Mouse (Mus musculus): ENCODE measurements around the gene Usp3. TPM values are rescaled to one million over a fixed set of nuclear protein-coding genes. Genes with fewer than 3 reads are reported as not detected.

The Usp3 gene
- polyA plus RNA-seq, 1 experiment from 2014 or later, result 63.4 TPM

DNA sequence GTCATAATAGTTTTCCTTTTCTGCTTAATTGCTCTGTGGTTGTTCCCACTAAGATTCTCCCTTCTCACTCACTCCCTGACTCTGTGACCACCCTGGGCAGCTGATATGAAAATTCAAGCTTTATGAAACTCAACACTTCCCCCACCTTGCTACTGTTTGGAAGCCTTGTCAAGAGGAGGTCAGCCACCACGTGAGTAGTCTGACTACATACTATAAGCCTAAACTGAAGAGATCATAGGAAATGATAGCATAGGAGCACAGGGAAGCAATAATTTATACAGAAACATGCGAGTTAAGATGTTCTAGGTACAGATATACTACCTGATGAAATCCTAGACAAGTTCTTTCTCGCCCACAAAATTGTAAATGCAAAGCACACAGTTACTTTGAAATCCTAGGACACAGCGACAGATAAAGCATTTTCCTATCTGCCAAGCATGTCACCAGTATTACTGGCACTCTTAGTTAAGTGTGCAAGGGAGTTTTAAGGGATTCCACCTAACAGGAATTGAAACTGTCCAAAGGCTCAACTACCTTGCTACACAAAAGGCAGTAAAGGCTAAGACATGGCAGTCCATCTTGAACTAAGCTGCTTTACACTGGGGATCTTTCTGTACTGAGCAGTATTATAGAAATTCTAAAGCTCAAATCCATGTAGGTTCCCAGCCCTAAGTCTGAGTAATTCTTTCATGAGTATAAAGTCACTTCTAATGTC lies 20.8 kb downstream of the Usp3 start:
- no peaks in the 10 kb centered on the region for H3K36me3 ChIP-seq (ENCODE audit: insufficient read depth, low read length)
- no peaks in the 10 kb centered on the region for H3K4me1 ChIP-seq (replicated peaks; ENCODE audit: insufficient read depth, low read length)
- no peaks in the 10 kb centered on the region for H3K9me3 ChIP-seq (replicated peaks; ENCODE audit: low read length)
- no peak for TF ChIP-seq CTCF (IDR thresholded peaks at IDR 0.05; ENCODE audit: low read depth)
- H3K9ac ChIP-seq (ENCODE audit: low read depth, low read length), result no peak overlapping the region
- H3K27me3 ChIP-seq (ENCODE audit: insufficient read depth, low read length), result no peaks in the 10 kb centered on the region
- WGBS, result 57% methylated on average over 4 of the region's 4 CpGs
- no peak for ATAC-seq (replicated peaks; ENCODE audit: low FRiP score, low read depth)
- H3K4me3 ChIP-seq (replicated peaks; ENCODE audit: low read depth, low read length), result no peak overlapping the region
- no peak overlapping the region for H3K27ac ChIP-seq
- H3K4me2 ChIP-seq (ENCODE audit: low read length), result no peak overlapping the region
- DNase-seq (ENCODE audit: low spot score), result no peak

DNA sequence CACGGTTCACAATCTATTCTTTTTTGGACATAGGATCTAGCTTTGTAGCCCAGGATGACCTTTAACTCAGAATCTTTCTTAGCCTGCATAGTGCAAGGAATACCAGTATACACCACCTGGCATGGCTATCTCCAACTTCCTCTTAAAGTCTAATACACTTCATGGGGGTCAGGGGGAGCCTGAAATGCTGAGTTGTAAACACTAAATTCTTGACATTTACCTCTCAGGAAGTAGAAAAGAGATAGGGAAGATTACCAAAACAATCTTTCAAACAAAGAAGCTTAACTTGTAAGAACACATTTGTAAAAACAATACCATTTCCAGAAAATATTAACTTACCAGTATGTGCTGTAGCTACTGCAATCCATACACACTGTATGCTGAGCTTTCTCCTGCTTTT lies 30.7 kb downstream of the Usp3 start:
- Histone ChIP-seq H3K4me1 (replicated peaks; ENCODE audit: insufficient read depth, low read length) (peaks cover 3% of the 10 kb centered on the region; the same call in 1 of the 2 replicates), H3K36me3 (ENCODE audit: insufficient read depth, low read length) (no peaks in the 10 kb centered on the region), H3K9me3 (replicated peaks; ENCODE audit: low read length) (no peaks in the 10 kb centered on the region), H3K4me3 (replicated peaks; ENCODE audit: low read depth, low read length) (no peak overlapping the region), H3K27ac (no peak overlapping the region), H3K4me2 (ENCODE audit: low read length) (no peak overlapping the region), H3K27me3 (ENCODE audit: insufficient read depth, low read length) (no peaks in the 10 kb centered on the region), H3K9ac (ENCODE audit: low read depth, low read length) (no peak overlapping the region)
- WGBS, result 73% methylated on average over 1 of the region's 1 CpGs
- ATAC-seq (replicated peaks; ENCODE audit: low FRiP score, low read depth) (no peak), DNase-seq (ENCODE audit: low spot score) (no peak)
- TF ChIP-seq CTCF (IDR thresholded peaks at IDR 0.05; ENCODE audit: low read depth), result no peak

- no peak for ATAC-seq (replicated peaks; ENCODE audit: low FRiP score, low read depth)
- Histone ChIP-seq H3K4me2 (ENCODE audit: low read length) (no peak overlapping the region), H3K27ac (no peak overlapping the region), H3K4me1 (replicated peaks; ENCODE audit: insufficient read depth, low read length) (peaks cover 3% of the 10 kb centered on the region; the same call in 1 of the 2 replicates), H3K27me3 (ENCODE audit: insufficient read depth, low read length) (no peaks in the 10 kb centered on the region), H3K9ac (ENCODE audit: low read depth, low read length) (no peak overlapping the region), H3K36me3 (ENCODE audit: insufficient read depth, low read length) (no peaks in the 10 kb centered on the region), H3K4me3 (replicated peaks; ENCODE audit: low read depth, low read length) (no peak overlapping the region), H3K9me3 (replicated peaks; ENCODE audit: low read length) (no peaks in the 10 kb centered on the region)
- WGBS, result 74% methylated on average over 2 of the region's 2 CpGs
- TF ChIP-seq CTCF (IDR thresholded peaks at IDR 0.05; ENCODE audit: low read depth), result no peak
- no peak for DNase-seq (ENCODE audit: low spot score)
These were observed 31.4 kb downstream of the Usp3 start for GRCm38 (mm10) chr9:66561496-66561895.

DNA sequence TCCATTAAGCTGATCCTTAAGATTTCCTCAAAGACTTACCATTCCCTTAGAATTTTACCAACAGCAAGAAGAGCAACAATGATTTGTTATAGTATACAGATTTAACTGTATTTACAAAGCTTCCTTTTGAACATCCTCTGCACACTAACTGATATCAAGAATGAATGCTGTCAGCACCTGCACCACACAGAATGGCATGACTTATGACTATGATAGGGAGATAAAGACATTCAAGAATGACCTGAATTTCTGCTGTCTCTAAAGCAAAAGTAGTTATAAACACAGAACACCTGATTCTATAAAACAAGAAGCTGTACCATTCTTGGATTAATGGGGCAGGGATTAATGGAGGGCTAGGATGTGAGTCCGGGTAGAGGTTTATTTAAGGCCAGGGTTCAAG lies 32.2 kb downstream of the Usp3 start:
- Histone ChIP-seq H3K9me3 (replicated peaks; ENCODE audit: low read length) (no peaks in the 10 kb centered on the region), H3K4me1 (replicated peaks; ENCODE audit: insufficient read depth, low read length) (peaks cover 3% of the 10 kb centered on the region; the same call in 1 of the 2 replicates), H3K4me3 (replicated peaks; ENCODE audit: low read depth, low read length) (no peak overlapping the region), H3K36me3 (ENCODE audit: insufficient read depth, low read length) (no peaks in the 10 kb centered on the region), H3K27ac (no peak overlapping the region), H3K4me2 (ENCODE audit: low read length) (no peak overlapping the region), H3K9ac (ENCODE audit: low read depth, low read length) (no peak overlapping the region), H3K27me3 (ENCODE audit: insufficient read depth, low read length) (no peaks in the 10 kb centered on the region)
- DNase-seq (ENCODE audit: low spot score) (no peak), ATAC-seq (replicated peaks; ENCODE audit: low FRiP score, low read depth) (no peak)
- TF ChIP-seq CTCF (IDR thresholded peaks at IDR 0.05; ENCODE audit: low read depth), result no peak
- WGBS, result 27% methylated on average over 1 of the region's 1 CpGs

DNA sequence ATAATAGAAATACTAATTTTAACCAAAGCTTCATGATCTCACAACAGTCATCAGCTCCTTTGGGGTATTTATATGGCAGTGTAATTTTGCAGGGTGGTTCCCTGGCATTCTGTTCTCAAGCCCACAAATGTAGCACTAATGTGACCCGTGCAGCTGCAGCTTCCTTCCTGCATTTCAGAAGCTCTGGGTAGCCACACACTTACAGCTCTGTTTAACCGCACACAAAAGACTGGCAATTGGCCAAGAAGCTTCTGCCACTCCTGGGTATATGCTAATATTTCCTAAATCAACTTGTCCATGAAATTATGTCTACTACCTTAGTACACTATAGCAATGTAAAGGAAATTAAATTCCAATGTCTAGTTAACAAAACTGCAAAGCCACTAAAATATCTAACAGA lies 32.6 kb downstream of the Usp3 start:
- Histone ChIP-seq H3K27ac (no peak overlapping the region), H3K9me3 (replicated peaks; ENCODE audit: low read length) (no peaks in the 10 kb centered on the region), H3K4me2 (ENCODE audit: low read length) (no peak overlapping the region), H3K4me3 (replicated peaks; ENCODE audit: low read depth, low read length) (no peak overlapping the region), H3K4me1 (replicated peaks; ENCODE audit: insufficient read depth, low read length) (peaks cover 3% of the 10 kb centered on the region; the same call in 1 of the 2 replicates), H3K9ac (ENCODE audit: low read depth, low read length) (no peak overlapping the region), H3K27me3 (ENCODE audit: insufficient read depth, low read length) (no peaks in the 10 kb centered on the region), H3K36me3 (ENCODE audit: insufficient read depth, low read length) (no peaks in the 10 kb centered on the region)
- TF ChIP-seq CTCF (IDR thresholded peaks at IDR 0.05; ENCODE audit: low read depth), result no peak
- ATAC-seq (replicated peaks; ENCODE audit: low FRiP score, low read depth), result no peak
- DNase-seq (ENCODE audit: low spot score), result peak; percentile 50
- WGBS, result 31% methylated on average over 2 of the region's 2 CpGs

DNA sequence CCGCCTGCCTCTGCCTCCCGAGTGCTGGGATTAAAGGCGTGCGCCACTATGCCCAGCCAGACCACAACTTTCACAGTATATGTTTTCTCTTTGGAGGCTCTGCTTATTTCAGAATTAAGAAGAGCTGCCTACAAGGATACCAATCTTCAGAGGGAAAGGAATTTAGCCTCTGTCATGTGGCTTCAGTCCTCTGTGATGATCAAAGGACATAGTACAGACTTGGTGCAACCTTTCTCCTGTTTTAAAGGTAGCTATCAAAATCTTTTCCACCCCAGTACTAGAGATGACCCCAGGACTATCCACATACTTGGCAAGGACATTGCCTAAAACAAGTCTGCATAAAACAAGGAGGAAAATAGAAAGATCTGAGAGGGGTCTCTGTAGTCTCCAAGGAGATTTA lies 34.0 kb downstream of the Usp3 start:
- Histone ChIP-seq H3K27me3 (ENCODE audit: insufficient read depth, low read length) (no peaks in the 10 kb centered on the region), H3K9me3 (replicated peaks; ENCODE audit: low read length) (no peaks in the 10 kb centered on the region), H3K27ac (no peak overlapping the region), H3K36me3 (ENCODE audit: insufficient read depth, low read length) (0 out of 2 replicates have a peak, but pooled peaks cover 5% of the 10 kb centered on the region), H3K9ac (ENCODE audit: low read depth, low read length) (no peak overlapping the region), H3K4me1 (replicated peaks; ENCODE audit: insufficient read depth, low read length) (0 out of 2 replicates have a peak, but pooled peaks cover 3% of the 10 kb centered on the region), H3K4me3 (replicated peaks; ENCODE audit: low read depth, low read length) (no peak overlapping the region), H3K4me2 (ENCODE audit: low read length) (no peak overlapping the region)
- TF ChIP-seq CTCF (IDR thresholded peaks at IDR 0.05; ENCODE audit: low read depth), result no peak
- ATAC-seq (replicated peaks; ENCODE audit: low FRiP score, low read depth) (no peak), DNase-seq (ENCODE audit: low spot score) (no peak)
- WGBS, result 97% methylated on average over 4 of the region's 4 CpGs
